Mouse (Mus musculus) limb, embryonic 14.5 days (tissue): ENCODE results near the gene Rapgef3. TPM values are rescaled to one million over a fixed set of nuclear protein-coding genes. Genes with fewer than 3 reads are reported as not detected.

ENCODE experiments used
- ATAC-seq: fragments of 200-750 bp; cut with Nextera tagmentation; 2 replicates; pipeline ENCODE4 v1.8.0; 2017; ENCODE audit warnings: low read depth, moderate number of reproducible peaks, moderate TSS enrichment; ENCODE audit not compliant: low FRiP score
- DNase-seq: peaks from one replicate; pipeline ENCODE4 v3.0.0-alpha.2; 2015; ENCODE audit warnings: low spot score
- H3K27ac ChIP-seq: fragments of 300-500 bp; sonication (generic); replicated peaks from 2 replicates; pipeline ENCODE4 v1.5.1; 2014; ENCODE audit warnings: low read depth, mild to moderate bottlenecking, low read length, moderate library complexity, mixed read lengths
- H3K27me3 ChIP-seq: fragments of 300-500 bp; sonication (generic); 2 replicates; pipeline ENCODE4 v1.6.1; 2014; ENCODE audit warnings: low read length, mixed read lengths; ENCODE audit not compliant: control insufficient read depth, insufficient read depth
- H3K36me3 ChIP-seq: fragments of 300-500 bp; sonication (generic); 2 replicates; pipeline ENCODE4 v1.6.1; 2014; ENCODE audit warnings: mild to moderate bottlenecking, low read length, moderate library complexity, mixed read lengths; ENCODE audit not compliant: control insufficient read depth, insufficient read depth
- H3K4me1 ChIP-seq: fragments of 300-500 bp; sonication (generic); 2 replicates; pipeline ENCODE4 v1.6.1; 2014; ENCODE audit warnings: antibody characterized with exemption, low read length, mixed read lengths; ENCODE audit not compliant: control insufficient read depth, insufficient read depth
- H3K4me2 ChIP-seq: fragments of 300-500 bp; sonication (generic); replicated peaks from 2 replicates; pipeline ENCODE4 v1.6.1; 2014; ENCODE audit warnings: low read depth, mild to moderate bottlenecking, low read length, moderate library complexity; ENCODE audit not compliant: severe bottlenecking
- H3K4me3 ChIP-seq: fragments of 300-500 bp; sonication (generic); replicated peaks from 2 replicates; pipeline ENCODE4 v1.5.1; 2014; ENCODE audit warnings: low read length
- H3K9ac ChIP-seq: fragments of 300-500 bp; sonication (generic); 2 replicates; pipeline ENCODE4 v1.6.1; 2014; ENCODE audit warnings: mild to moderate bottlenecking, low read depth, low read length, moderate library complexity; ENCODE audit not compliant: severe bottlenecking
- H3K9me3 ChIP-seq: fragments of 300-500 bp; sonication (generic); 2 replicates; pipeline ENCODE4 v1.6.1; 2016; ENCODE audit warnings: low read length; ENCODE audit not compliant: control insufficient read depth
- POLR2A ChIP-seq: fragments of 200-500 bp; IDR thresholded peaks from 2 replicates; pipeline ENCODE4 v1.8.0; 2012; ENCODE audit warnings: inconsistent platforms, mild to moderate bottlenecking, moderate library complexity, borderline replicate concordance; ENCODE audit not compliant: insufficient read depth, insufficient read length; ENCODE audit errors: extremely low read depth
- WGBS: fragments of 180-500 bp; shearing (Covaris S2); extraction: QIAGEN DNeasy Blood & Tissue Kit; methylation state at CpG from one replicate; pipeline ENCODE4 v1.1.7; 2014; 5-methylcytosine and 5-hydroxymethylcytosine counted together
- polyA plus RNA-seq, 2 experiments: library from polyadenylated mRNA; depleted of rRNA in 1 of 2; stranded (reverse) in 1 of 2; unstranded in 1 of 2; fragments of >200 nt; fragmentation: Nextera tagmentation in 1 of 2; extraction: Ambion mirVana in 1 of 2; gene quantifications; 2 replicates each; pipeline versions ENCODE4 v1.2.1 to v1.2.3; 2012 to 2014

The Rapgef3 gene
- polyA plus RNA-seq, 2 experiments, result 8.0 to 21.7 TPM

DNA sequence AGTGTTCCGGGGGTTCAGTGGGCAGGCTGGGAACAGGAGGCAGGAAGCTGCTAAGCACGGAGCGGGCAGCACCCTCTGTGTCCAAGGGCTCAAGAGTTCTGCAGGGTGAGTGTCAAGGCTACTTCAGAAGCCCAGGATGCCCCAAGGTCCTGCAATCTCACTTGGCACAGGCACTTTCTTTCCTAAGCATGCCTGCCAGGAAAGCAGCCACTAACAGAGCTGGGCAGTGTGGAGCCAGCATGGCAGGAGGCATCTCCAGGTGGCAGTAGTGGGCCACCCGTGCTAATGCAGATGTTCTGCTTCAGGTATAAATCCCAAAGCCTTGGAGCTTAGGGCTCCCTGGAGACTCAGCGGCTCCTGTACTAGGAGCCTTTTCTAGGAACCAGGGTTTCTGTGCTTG lies 42.2 kb upstream of the Rapgef3 start:
- ATAC-seq (no peak), DNase-seq (no peak)
- Histone ChIP-seq H3K27me3 (no peaks in the 10 kb centered on the region), H3K4me2 (no peak overlapping the region), H3K36me3 (peaks cover 55% of the 10 kb centered on the region), H3K4me1 (peaks cover 26% of the 10 kb centered on the region), H3K9ac (no peak overlapping the region), H3K4me3 (no peak overlapping the region), H3K27ac (no peak overlapping the region), H3K9me3 (no peaks in the 10 kb centered on the region)
- no peak for TF ChIP-seq POLR2A
- 80% methylated on average over 5 of the region's 5 CpGs for WGBS

DNA sequence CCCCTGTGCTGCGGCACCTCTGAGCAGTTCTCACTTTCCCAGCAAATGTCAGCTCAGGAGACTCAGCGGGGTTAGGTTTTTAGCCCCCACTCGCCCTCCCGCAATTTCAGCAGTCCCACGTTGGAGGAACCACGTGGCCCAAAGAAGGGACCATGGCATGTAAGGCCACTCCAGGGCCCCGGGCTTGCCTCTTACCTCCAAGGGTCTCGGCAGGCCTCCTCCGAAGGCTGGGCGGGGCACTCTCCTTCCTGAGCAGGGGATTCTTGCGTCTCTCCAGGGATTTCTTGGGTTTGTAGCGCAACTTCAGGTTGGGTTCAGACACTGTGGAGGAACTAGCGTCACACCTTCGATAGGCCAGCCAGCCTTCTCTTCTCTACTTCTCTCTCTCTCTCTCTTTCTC lies 41.4 kb upstream of the Rapgef3 start:
- no peak for TF ChIP-seq POLR2A
- Histone ChIP-seq H3K4me2 (no peak overlapping the region), H3K9me3 (no peaks in the 10 kb centered on the region), H3K9ac (no peak overlapping the region), H3K4me1 (peaks cover 21% of the 10 kb centered on the region), H3K27ac (no peak overlapping the region), H3K36me3 (peaks cover 60% of the 10 kb centered on the region), H3K4me3 (no peak overlapping the region), H3K27me3 (no peaks in the 10 kb centered on the region)
- 83% methylated on average over 14 of the region's 14 CpGs for WGBS
- DNase-seq (no peak), ATAC-seq (no peak)

DNA sequence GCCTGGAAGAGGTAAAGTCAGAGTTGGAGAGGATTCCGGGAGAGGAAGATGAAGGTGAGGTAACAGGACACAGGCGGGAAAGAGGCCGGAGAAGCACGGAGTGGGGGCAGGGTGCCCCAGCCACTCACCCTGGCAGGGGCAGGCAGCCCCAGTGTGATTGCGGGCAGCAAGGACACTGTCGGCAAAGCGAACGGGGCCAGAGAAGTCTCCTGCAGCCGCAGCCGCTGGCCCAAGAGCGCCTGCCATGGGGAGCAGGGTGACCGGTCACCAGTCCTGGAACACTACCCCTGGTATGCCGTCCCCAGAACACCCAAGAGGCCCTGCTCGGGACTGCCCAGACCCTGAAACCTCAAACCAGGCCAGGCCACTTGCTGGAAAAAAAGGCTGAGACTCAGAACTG lies 40.8 kb upstream of the Rapgef3 start:
- Histone ChIP-seq H3K4me2 (no peak overlapping the region), H3K4me1 (peaks cover 15% of the 10 kb centered on the region), H3K9ac (no peak overlapping the region), H3K36me3 (peaks cover 60% of the 10 kb centered on the region), H3K27me3 (no peaks in the 10 kb centered on the region), H3K4me3 (no peak overlapping the region), H3K27ac (no peak overlapping the region), H3K9me3 (no peaks in the 10 kb centered on the region)
- TF ChIP-seq POLR2A, result no peak
- ATAC-seq (no peak), DNase-seq (no peak)
- 80% methylated on average over 14 of the region's 14 CpGs for WGBS

DNA sequence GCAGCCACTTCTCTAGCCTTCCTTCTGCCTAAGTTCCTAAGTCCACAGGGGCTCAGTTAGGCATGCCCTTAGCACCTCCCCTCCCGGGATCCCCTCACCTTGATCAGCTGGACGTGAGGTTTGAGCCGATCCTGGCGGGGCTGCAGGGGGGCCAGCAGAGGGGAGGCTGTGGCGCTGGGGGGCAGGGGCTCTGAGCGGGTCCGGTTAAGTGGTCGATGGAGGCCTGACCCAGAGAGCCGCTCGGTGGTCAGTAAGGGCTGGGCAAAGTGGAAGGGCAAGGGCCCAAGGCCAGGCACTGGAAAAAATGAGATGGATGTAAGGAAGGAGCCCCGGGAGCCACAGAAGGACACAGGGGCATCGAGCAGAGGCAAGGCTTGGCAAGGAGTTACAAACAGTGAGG lies 40.1 kb upstream of the Rapgef3 start:
- Histone ChIP-seq H3K27me3 (no peaks in the 10 kb centered on the region), H3K4me2 (no peak overlapping the region), H3K9ac (no peak overlapping the region), H3K27ac (no peak overlapping the region), H3K4me1 (peaks cover 12% of the 10 kb centered on the region), H3K36me3 (peaks cover 60% of the 10 kb centered on the region), H3K9me3 (no peaks in the 10 kb centered on the region), H3K4me3 (no peak overlapping the region)
- WGBS, result 75% methylated on average over 12 of the region's 12 CpGs
- no peak for DNase-seq
- no peak for TF ChIP-seq POLR2A
- ATAC-seq, result no peak

DNA sequence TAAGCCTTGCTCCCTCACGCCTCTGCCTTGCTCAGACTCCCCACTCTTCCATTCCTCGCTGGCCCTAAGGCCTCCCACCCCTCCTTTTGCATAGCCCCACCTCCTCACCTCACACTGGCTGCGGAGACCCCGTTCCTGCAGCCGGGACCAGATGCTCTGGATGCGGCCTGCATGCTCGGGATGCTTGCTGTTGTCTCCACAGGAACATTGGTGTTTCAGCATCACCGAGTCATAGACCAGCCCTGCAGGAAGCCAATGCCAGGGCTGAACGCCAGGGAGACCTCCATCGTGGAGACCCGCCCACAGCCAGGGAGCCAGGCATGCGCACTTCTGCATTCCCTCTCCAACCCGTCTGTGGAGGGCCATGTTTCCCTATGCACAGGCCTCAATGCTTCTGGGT lies 34.8 kb upstream of the Rapgef3 start:
- no peaks in the 10 kb centered on the region for H3K27me3 ChIP-seq
- peaks cover 74% of the 10 kb centered on the region for H3K36me3 ChIP-seq
- ATAC-seq (peak; percentile 59), DNase-seq (peak; percentile 49)
- peak overlapping the region; percentile 19 for H3K4me3 ChIP-seq
- no peaks in the 10 kb centered on the region for H3K4me1 ChIP-seq
- H3K9me3 ChIP-seq, result no peaks in the 10 kb centered on the region
- WGBS, result 21% methylated on average over 13 of the region's 13 CpGs
- peak overlapping the region; percentile 25; the same call in 1 of the 2 replicates for H3K4me2 ChIP-seq
- no peak overlapping the region for H3K27ac ChIP-seq
- no peak for TF ChIP-seq POLR2A
- H3K9ac ChIP-seq, result 0 out of 2 replicates have a peak overlapping the region, but pooled peaks have one; percentile 12

DNA sequence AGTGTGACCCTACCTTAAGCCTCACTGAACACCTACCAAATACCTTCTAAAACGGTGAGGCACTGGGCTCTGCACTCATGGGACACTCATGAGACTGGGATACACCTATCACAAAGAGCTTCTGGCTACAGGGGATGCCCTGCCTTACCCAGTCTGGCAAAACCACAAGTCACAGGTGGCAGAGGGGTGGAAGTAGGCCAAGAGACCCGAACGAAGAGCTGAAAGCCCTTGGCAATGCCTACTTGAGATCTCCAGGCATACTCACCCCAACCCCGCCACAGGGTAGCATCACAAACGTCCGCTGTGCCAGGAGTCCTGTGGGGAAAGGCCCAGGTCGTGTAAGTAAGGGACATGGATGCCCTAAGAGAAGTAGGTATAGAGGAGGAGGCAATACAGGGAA lies 34.0 kb upstream of the Rapgef3 start:
- no peaks in the 10 kb centered on the region for H3K4me1 ChIP-seq
- peak overlapping the region; percentile 25; the same call in 1 of the 2 replicates for H3K4me2 ChIP-seq
- DNase-seq (no peak), ATAC-seq (no peak)
- H3K27me3 ChIP-seq, result no peaks in the 10 kb centered on the region
- 86% methylated on average over 7 of the region's 7 CpGs for WGBS
- no peak for TF ChIP-seq POLR2A
- H3K27ac ChIP-seq, result no peak overlapping the region
- no peaks in the 10 kb centered on the region for H3K9me3 ChIP-seq
- H3K36me3 ChIP-seq, result peaks cover 74% of the 10 kb centered on the region
- no peak overlapping the region for H3K4me3 ChIP-seq
- no peak overlapping the region for H3K9ac ChIP-seq
